Mouse (Mus musculus) intestine, postnatal 0 days (tissue): ENCODE measurements around the gene Maea. TPM values are rescaled to one million over a fixed set of nuclear protein-coding genes. Genes with fewer than 3 reads are reported as not detected.

ENCODE experiments used
- ATAC-seq: fragments of 200-750 bp; cut with Nextera tagmentation; 2 replicates; pipeline ENCODE4 v1.8.0; 2017; ENCODE audit warnings: mild to moderate bottlenecking, moderate TSS enrichment, moderate library complexity
- H3K27ac ChIP-seq: fragments of 300-500 bp; sonication (generic); 2 replicates; pipeline ENCODE4 v1.5.1; 2014; ENCODE audit warnings: mild to moderate bottlenecking, low read depth, low read length, moderate library complexity
- H3K27me3 ChIP-seq: fragments of 300-500 bp; sonication (generic); replicated peaks from 2 replicates; pipeline ENCODE4 v1.6.1; 2014; ENCODE audit warnings: low read length, mixed read lengths; ENCODE audit not compliant: control insufficient read depth, insufficient read depth
- H3K36me3 ChIP-seq: fragments of 300-500 bp; sonication (generic); 2 replicates; pipeline ENCODE4 v1.6.1; 2014; ENCODE audit warnings: mild to moderate bottlenecking, moderate library complexity; ENCODE audit not compliant: control insufficient read depth, insufficient read depth
- H3K4me1 ChIP-seq: fragments of 300-500 bp; sonication (generic); replicated peaks from 2 replicates; pipeline ENCODE4 v1.6.1; 2014; ENCODE audit warnings: antibody characterized with exemption, low read length, mixed read lengths; ENCODE audit not compliant: control insufficient read depth, insufficient read depth
- H3K4me2 ChIP-seq: fragments of 300-500 bp; sonication (generic); replicated peaks from 2 replicates; pipeline ENCODE4 v1.6.1; 2014; ENCODE audit warnings: low read depth, mild to moderate bottlenecking, moderate library complexity
- H3K4me3 ChIP-seq: fragments of 300-500 bp; sonication (generic); 2 replicates; pipeline ENCODE4 v1.5.1; 2014; ENCODE audit warnings: low read depth, low read length
- H3K9ac ChIP-seq: fragments of 300-500 bp; sonication (generic); 2 replicates; pipeline ENCODE4 v1.6.1; 2014; ENCODE audit warnings: mild to moderate bottlenecking, low read depth, low read length
- H3K9me3 ChIP-seq: fragments of 300-500 bp; sonication (generic); 2 replicates; pipeline ENCODE4 v1.6.1; 2016; ENCODE audit warnings: mixed run types; ENCODE audit not compliant: control insufficient read depth
- CTCF ChIP-seq: sonication (generic); IDR thresholded peaks from 2 replicates; pipeline ENCODE4 v1.5.1; 2016; ENCODE audit warnings: low read depth, mild to moderate bottlenecking, control low read depth, antibody characterized with exemption, moderate library complexity
- WGBS: fragments of 180-500 bp; shearing (Covaris S2); extraction: QIAGEN DNeasy Blood & Tissue Kit; methylation state at CpG from one replicate; pipeline ENCODE4 v1.1.7; 2014; 5-methylcytosine and 5-hydroxymethylcytosine counted together
- polyA plus RNA-seq: library from polyadenylated mRNA; unstranded; fragments of >200 nt; fragmentation: Nextera tagmentation; extraction: Ambion mirVana; gene quantifications from 2 replicates; pipeline ENCODE4 v1.2.1, GENCODE M21; 2015

The Maea gene
- polyA plus RNA-seq, 1 experiment from 2014 or later: 81.0 TPM

GRCm38 (mm10) chr5:33342821-33343220 lies 7.5 kb downstream of the Maea start:
- ATAC-seq: no peak
- Histone ChIP-seq H3K36me3 (peaks cover 4% of the 10 kb centered on the region), H3K27me3 (no peaks in the 10 kb centered on the region), H3K27ac (no peak overlapping the region), H3K9me3 (no peaks in the 10 kb centered on the region), H3K4me2 (no peak overlapping the region), H3K4me3 (no peak overlapping the region), H3K4me1 (no peaks in the 10 kb centered on the region), H3K9ac (no peak overlapping the region)
- no peak for TF ChIP-seq CTCF

- peaks cover 4% of the 10 kb centered on the region for H3K36me3 ChIP-seq
- no peak overlapping the region for H3K27ac ChIP-seq
- no peak overlapping the region for H3K4me3 ChIP-seq
- TF ChIP-seq CTCF: no peak
- H3K4me2 ChIP-seq: no peak overlapping the region
- no peak for ATAC-seq
- no peaks in the 10 kb centered on the region for H3K27me3 ChIP-seq
- no peaks in the 10 kb centered on the region for H3K9me3 ChIP-seq
- H3K9ac ChIP-seq: no peak overlapping the region
- H3K4me1 ChIP-seq: no peaks in the 10 kb centered on the region
Observed at GRCm38 (mm10) chr5:33343571-33343970, 8.3 kb downstream of the Maea start.

GRCm38 (mm10) chr5:33344070-33344469 lies 8.8 kb downstream of the Maea start:
- Histone ChIP-seq H3K36me3 (peaks cover 4% of the 10 kb centered on the region), H3K4me2 (no peak overlapping the region), H3K27me3 (no peaks in the 10 kb centered on the region), H3K4me3 (no peak overlapping the region), H3K27ac (no peak overlapping the region), H3K9me3 (no peaks in the 10 kb centered on the region), H3K4me1 (no peaks in the 10 kb centered on the region), H3K9ac (no peak overlapping the region)
- ATAC-seq: no peak
- no peak for TF ChIP-seq CTCF
- WGBS: 53% methylated on average over 3 of the region's 3 CpGs

GRCm38 (mm10) chr5:33347620-33348019 lies 12.3 kb downstream of the Maea start:
- Histone ChIP-seq H3K27me3 (no peaks in the 10 kb centered on the region), H3K4me1 (peaks cover under 1% of the 10 kb centered on the region; the same call in 1 of the 2 replicates), H3K4me3 (no peak overlapping the region), H3K9me3 (no peaks in the 10 kb centered on the region), H3K4me2 (no peak overlapping the region), H3K36me3 (no peaks in the 10 kb centered on the region; the same call in none of the 2 replicates), H3K27ac (no peak overlapping the region), H3K9ac (no peak overlapping the region)
- no peak for ATAC-seq
- no peak for TF ChIP-seq CTCF
- 59% methylated on average over 3 of the region's 3 CpGs for WGBS

GRCm38 (mm10) chr5:33349205-33349604 lies 13.9 kb downstream of the Maea start:
- TF ChIP-seq CTCF: no peak
- Histone ChIP-seq H3K27me3 (no peaks in the 10 kb centered on the region), H3K9me3 (no peaks in the 10 kb centered on the region), H3K36me3 (no peaks in the 10 kb centered on the region; the same call in none of the 2 replicates), H3K4me2 (no peak overlapping the region), H3K4me1 (peaks cover 7% of the 10 kb centered on the region; the same call in 1 of the 2 replicates), H3K9ac (no peak overlapping the region), H3K4me3 (no peak overlapping the region), H3K27ac (no peak overlapping the region)
- WGBS: 91% methylated on average over 5 of the region's 5 CpGs
- no peak for ATAC-seq

GRCm38 (mm10) chr5:33349706-33350105 lies 14.4 kb downstream of the Maea start:
- 71% methylated on average over 4 of the region's 4 CpGs for WGBS

More at GRCm38 (mm10) chr5:33349706-33350105, 14.4 kb downstream of the Maea start:
- ATAC-seq: no peak
- H3K27me3 ChIP-seq: no peaks in the 10 kb centered on the region
- no peak overlapping the region for H3K4me3 ChIP-seq
- no peak overlapping the region for H3K4me2 ChIP-seq
- H3K9ac ChIP-seq: no peak overlapping the region
- H3K36me3 ChIP-seq: no peaks in the 10 kb centered on the region; the same call in none of the 2 replicates
- H3K9me3 ChIP-seq: no peaks in the 10 kb centered on the region
- no peak for TF ChIP-seq CTCF
- peaks cover 7% of the 10 kb centered on the region; the same call in 1 of the 2 replicates for H3K4me1 ChIP-seq
- H3K27ac ChIP-seq: no peak overlapping the region
